Mouse (Mus musculus): ENCODE results near the gene Med22.

Gene Med22

GRCm38 (mm10) chr2:26870666-26871065, 39.8 kb downstream of the Med22 start:
- DNase-seq (ENCODE audit: low read depth, low spot score) = no peak

- no peak for DNase-seq (ENCODE audit: low read depth, low spot score)
Measured at GRCm38 (mm10) chr2:26864879-26865278, 45.6 kb downstream of the Med22 start, which contains the start of gene Abo. TSS of gene Abo (minus strand) at chr2:26864979.

- DNase-seq (ENCODE audit: low read depth, low spot score) = no peak
Measured at GRCm38 (mm10) chr2:26862856-26863255, 47.6 kb downstream of the Med22 start.

Measured in skeletal muscle tissue, adult 2 months (tissue).